In genomic region chr17:17865168-17865567, GRCm38 (mm10) we compare ENCODE assay signal across 35 mouse cellular contexts. TPM values are rescaled to one million over a fixed set of nuclear protein-coding genes. Genes with fewer than 3 reads are reported as not detected.
DNase-seq lines count a peak whose midpoint lies in the region; ATAC-seq and TF ChIP-seq lines count a peak whose summit lies in the region.
"Had no signal": no experiment of that assay in that cellular context is flagged by ENCODE, and none has a peak within 500 bp of the region (broad histone marks: within the 10 kb centered on the region; RNA-seq: fewer than 3 reads in every experiment).

No protein-coding gene starts in this region.

- no peak for TF ChIP-seq EP300 in lung, postnatal 0 days (IDR thresholded peaks at IDR 0.05)

- no peaks in the 10 kb centered on the region for H3K27me3 ChIP-seq in lung, postnatal 0 days (replicated peaks; ENCODE audit: insufficient read depth, low read length)
- H3K27me3 ChIP-seq in forebrain, embryonic 16.5 days (replicated peaks; ENCODE audit: control insufficient read depth, insufficient read depth, low read length) = no peaks in the 10 kb centered on the region
- H3K27me3 ChIP-seq: embryonic facial prominence, embryonic 12.5 days; forebrain, embryonic 12.5 days; hindbrain, embryonic 15.5 days; lung, embryonic 15.5 days; midbrain, embryonic 15.5 days had no signal

- TF ChIP-seq CTCF in lung, postnatal 0 days (IDR thresholded peaks at IDR 0.05) = no peak
- no peak for TF ChIP-seq CTCF in bone marrow macrophage, adult 2 months (IDR thresholded peaks at IDR 0.05; ENCODE audit: low read depth, low read length)

- no peak overlapping the region for H3K27ac ChIP-seq in lung, postnatal 0 days (ENCODE audit: low read length)
- peak overlapping the region; percentile 41 for H3K27ac ChIP-seq in bone marrow macrophage, adult 2 months (ENCODE audit: insufficient read depth, low read depth, low read length)
- 0 out of 2 replicates have a peak overlapping the region, but pooled peaks have one; percentile 17 for H3K27ac ChIP-seq in macrophage
- no peak overlapping the region for H3K27ac ChIP-seq in forebrain, embryonic 16.5 days (ENCODE audit: low read length)
- H3K27ac ChIP-seq: embryonic facial prominence, embryonic 12.5 days; forebrain, embryonic 12.5 days; heart, embryonic 10.5 days; hindbrain, embryonic 15.5 days; lung, embryonic 15.5 days; midbrain, embryonic 15.5 days had no signal

- ATAC-seq in lung, postnatal 0 days = no peak
- ATAC-seq in forebrain, embryonic 16.5 days = no peak
- ATAC-seq: activated CD4-positive, CD25-positive, alpha-beta regulatory T cell, adult 4 months; midbrain, embryonic 15.5 days had no signal

- peak; percentile 36 for DNase-seq in lung, postnatal 0 days (ENCODE audit: low spot score)
- no peak for DNase-seq in lung, postnatal 10 days
- no peak for DNase-seq in left cerebral cortex, postnatal 10 days (ENCODE audit: extremely low spot score in 1 of 2, low spot score in 2 of 2)
- no peak for DNase-seq in kidney, postnatal 25 days
- DNase-seq: adrenal gland, adult 8-10 months; cerebellum, adult 11 months; cerebellum, postnatal 10 days; gastrocnemius, postnatal 36 days; heart, postnatal 4 days; kidney, adult 8-10 months; kidney, postnatal 10 days; right cerebral cortex, adult 18-20 months; right cerebral cortex, postnatal 4 days; thymus, postnatal 14 days had no signal

- H3K9ac ChIP-seq in lung, postnatal 0 days (replicated peaks; ENCODE audit: low read depth) = no peak overlapping the region
- no peak overlapping the region for H3K9ac ChIP-seq in forebrain, embryonic 16.5 days (replicated peaks; ENCODE audit: low read depth, low read length)
- H3K9ac ChIP-seq: embryonic facial prominence, embryonic 12.5 days; forebrain, embryonic 12.5 days; hindbrain, embryonic 15.5 days; lung, embryonic 15.5 days; midbrain, embryonic 15.5 days had no signal

- no peaks in the 10 kb centered on the region for H3K4me1 ChIP-seq in lung, postnatal 0 days (ENCODE audit: insufficient read depth, low read depth, low read length)
- peaks cover 56% of the 10 kb centered on the region for H3K4me1 ChIP-seq in bone marrow macrophage, adult 2 months (ENCODE audit: control insufficient read depth, insufficient read depth, low read length)
- no peaks in the 10 kb centered on the region for H3K4me1 ChIP-seq in forebrain, embryonic 16.5 days (replicated peaks; ENCODE audit: control insufficient read depth, insufficient read depth, low read length)
- H3K4me1 ChIP-seq: embryonic facial prominence, embryonic 12.5 days; forebrain, embryonic 12.5 days; heart, embryonic 10.5 days; hindbrain, embryonic 15.5 days; lung, embryonic 15.5 days; midbrain, embryonic 15.5 days had no signal

- WGBS in lung, postnatal 0 days = 60% methylated on average over 2 of the region's 2 CpGs
- 54% methylated on average over 2 of the region's 2 CpGs for WGBS in macrophage (ENCODE audit: missing documents)
- 66% methylated on average over 2 of the region's 2 CpGs for WGBS in forebrain, embryonic 16.5 days

- no peaks in the 10 kb centered on the region for H3K79me2 ChIP-seq in macrophage (ENCODE audit: inconsistent target)

- intact Hi-C loops in left cerebral cortex, postnatal 10 days (cut with DNase I) = no loop called here

- TF ChIP-seq POLR2A in bone marrow macrophage, adult 2 months (IDR thresholded peaks at IDR 0.05; ENCODE audit: borderline replicate concordance, low read depth, low read length) = no peak

- H3K4me2 ChIP-seq in lung, postnatal 0 days (replicated peaks; ENCODE audit: low read depth, low read length) = no peak overlapping the region
- no peak overlapping the region for H3K4me2 ChIP-seq in forebrain, embryonic 16.5 days (ENCODE audit: low read length)
- H3K4me2 ChIP-seq: embryonic facial prominence, embryonic 12.5 days; forebrain, embryonic 12.5 days; hindbrain, embryonic 15.5 days; lung, embryonic 15.5 days; midbrain, embryonic 15.5 days had no signal

- H3K36me3 ChIP-seq in lung, postnatal 0 days (ENCODE audit: insufficient read depth, low read length) = no peaks in the 10 kb centered on the region
- H3K36me3 ChIP-seq in macrophage (ENCODE audit: inconsistent target) = no peaks in the 10 kb centered on the region
- no peaks in the 10 kb centered on the region; the same call in 1 of the 2 replicates for H3K36me3 ChIP-seq in forebrain, embryonic 16.5 days (ENCODE audit: control insufficient read depth, insufficient read depth)

- no peak overlapping the region for H3K4me3 ChIP-seq in lung, postnatal 0 days (ENCODE audit: low read depth, low read length)
- no peak overlapping the region for H3K4me3 ChIP-seq in bone marrow macrophage, adult 2 months (ENCODE audit: insufficient read depth, low read length)
- H3K4me3 ChIP-seq in macrophage (ENCODE audit: inconsistent target) = no peak overlapping the region
- no peak overlapping the region for H3K4me3 ChIP-seq in forebrain, embryonic 16.5 days (replicated peaks; ENCODE audit: low read length)
- H3K4me3 ChIP-seq: embryonic facial prominence, embryonic 12.5 days; forebrain, embryonic 12.5 days; heart, embryonic 10.5 days; hindbrain, embryonic 15.5 days; lung, embryonic 15.5 days; midbrain, embryonic 15.5 days had no signal

- no peaks in the 10 kb centered on the region for H3K9me3 ChIP-seq in lung, postnatal 0 days (ENCODE audit: low read length)
- H3K9me3 ChIP-seq in forebrain, embryonic 16.5 days (ENCODE audit: control insufficient read depth, low read length) = no peaks in the 10 kb centered on the region
- H3K9me3 ChIP-seq: embryonic facial prominence, embryonic 12.5 days; forebrain, embryonic 12.5 days; heart, embryonic 10.5 days; hindbrain, embryonic 15.5 days; lung, embryonic 15.5 days; midbrain, embryonic 15.5 days had no signal

RNA-seq across cellular contexts. Expression of gene Has1, which starts 10.2 kb away (rescaled TPM):
- polyA plus RNA-seq in lung, postnatal 0 days (2015; fragmentation: Nextera tagmentation; extraction: Ambion mirVana) = 1.9 and 2.4 TPM in 2 replicates
- not detected in 2 replicates for polyA plus RNA-seq in bone marrow macrophage, adult 2 months (2012; ENCODE audit: insufficient read depth, insufficient read length, missing spikeins)
- total RNA-seq in macrophage (2018; cell fraction: chromatin; rRNA removed) = not detected
- total RNA-seq in macrophage (2018; cell fraction: cytosol; rRNA removed) = under 1 TPM in 1 of 26 experiments, not detected in 25; 0.07 TPM
- total RNA-seq in macrophage (2018; cell fraction: nucleus; rRNA removed) = not detected
- polyA plus RNA-seq in macrophage (2018) = not detected in 3 replicates
- polyA plus RNA-seq in forebrain, embryonic 16.5 days (2015; fragmentation: Nextera tagmentation; extraction: Ambion mirVana) = 0.32 and 0.92 TPM in 2 replicates
- under 1 TPM; 0.20 to 0.64 TPM for total RNA-seq in left cerebral cortex, postnatal 10 days (2021)
- polyA plus RNA-seq: activated CD4-positive, CD25-positive, alpha-beta regulatory T cell, adult 4 months had no signal

RNA-seq across cellular contexts. Expression of gene Fpr1, which starts 18.6 kb away (rescaled TPM):
- polyA plus RNA-seq in lung, postnatal 0 days (2015; fragmentation: Nextera tagmentation; extraction: Ambion mirVana) = 13.7 and 14.9 TPM in 2 replicates
- 17.9 and 19.5 TPM in 2 replicates for polyA plus RNA-seq in bone marrow macrophage, adult 2 months (2012; ENCODE audit: insufficient read depth, insufficient read length, missing spikeins)
- total RNA-seq in macrophage (2018; cell fraction: chromatin; rRNA removed) = 10 to 100 TPM in 9 of 26 experiments, 1 to 10 TPM in 5, not detected in 12; 1.2 to 66.2 (median 17.9) TPM
- 100 to 1,000 TPM in 1 of 26 experiments, 10 to 100 TPM in 12, 1 to 10 TPM in 5, under 1 TPM in 8; 0.22 to 148 (median 21.1) TPM for total RNA-seq in macrophage (2018; cell fraction: cytosol; rRNA removed)
- 100 to 1,000 TPM in 4 of 26 experiments, 10 to 100 TPM in 9, 1 to 10 TPM in 7, under 1 TPM in 2, not detected in 4; 0.45 to 175 (median 38.1) TPM for total RNA-seq in macrophage (2018; cell fraction: nucleus; rRNA removed)
- 1.2 to 2.3 TPM (median 2.2 TPM) in 3 replicates for polyA plus RNA-seq in macrophage (2018)
- not detected in 2 replicates for polyA plus RNA-seq in forebrain, embryonic 16.5 days (2015; fragmentation: Nextera tagmentation; extraction: Ambion mirVana)
- total RNA-seq in left cerebral cortex, postnatal 10 days (2021) = not detected
- total RNA-seq: gastrocnemius, adult 18-20 months; gastrocnemius, postnatal 36 days; heart, postnatal 4 days; layer of hippocampus, adult 18-20 months; layer of hippocampus, postnatal 14 days; left cerebral cortex, postnatal 36 days had no signal
- polyA plus RNA-seq: brain, embryonic 14.5 days; C2C12; forebrain, embryonic 12.5 days; intestine, embryonic 14.5 days had no signal

RNA-seq across cellular contexts. Expression of gene Fpr2, which starts 22.5 kb away (rescaled TPM):
- polyA plus RNA-seq in lung, postnatal 0 days (2015; fragmentation: Nextera tagmentation; extraction: Ambion mirVana) = 12.6 and 15.4 TPM in 2 replicates
- polyA plus RNA-seq in bone marrow macrophage, adult 2 months (2012; ENCODE audit: insufficient read depth, insufficient read length, missing spikeins) = 54.1 and 56.6 TPM in 2 replicates
- total RNA-seq in macrophage (2018; cell fraction: chromatin; rRNA removed) = 100 to 1,000 TPM in 5 of 26 experiments, 10 to 100 TPM in 9, 1 to 10 TPM in 5, under 1 TPM in 1, not detected in 6; 0.90 to 166 (median 23.0) TPM
- 100 to 1,000 TPM in 1 of 26 experiments, 10 to 100 TPM in 12, 1 to 10 TPM in 7, under 1 TPM in 6; 0.42 to 112 (median 26.0) TPM for total RNA-seq in macrophage (2018; cell fraction: cytosol; rRNA removed)
- total RNA-seq in macrophage (2018; cell fraction: nucleus; rRNA removed) = 100 to 1,000 TPM in 9 of 26 experiments, 10 to 100 TPM in 8, 1 to 10 TPM in 8, not detected in 1; 1.5 to 475 (median 44.9) TPM
- polyA plus RNA-seq in macrophage (2018) = 1.1 to 6.3 TPM (median 2.6 TPM) in 3 replicates
- not detected in 2 replicates for polyA plus RNA-seq in forebrain, embryonic 16.5 days (2015; fragmentation: Nextera tagmentation; extraction: Ambion mirVana)
- total RNA-seq in left cerebral cortex, postnatal 10 days (2021) = not detected
- total RNA-seq: gastrocnemius, adult 18-20 months; gastrocnemius, postnatal 36 days; layer of hippocampus, adult 18-20 months; layer of hippocampus, postnatal 14 days; left cerebral cortex, postnatal 36 days had no signal
- polyA plus RNA-seq: C2C12; embryonic facial prominence, embryonic 12.5 days; forebrain, embryonic 12.5 days; heart, embryonic 10.5 days; hindbrain, embryonic 15.5 days; midbrain, embryonic 15.5 days; neural tube, embryonic 14.5 days; stomach, embryonic 14.5 days had no signal

RNA-seq across cellular contexts. Expression of gene Fpr3, which starts 22.5 kb away (rescaled TPM):
- polyA plus RNA-seq in lung, postnatal 0 days (2015; fragmentation: Nextera tagmentation; extraction: Ambion mirVana) = not detected in 2 replicates
- not detected in 2 replicates for polyA plus RNA-seq in bone marrow macrophage, adult 2 months (2012; ENCODE audit: insufficient read depth, insufficient read length, missing spikeins)
- total RNA-seq in macrophage (2018; cell fraction: chromatin; rRNA removed) = under 1 TPM in 1 of 26 experiments, not detected in 25; 0.59 TPM
- not detected for total RNA-seq in macrophage (2018; cell fraction: cytosol; rRNA removed)
- total RNA-seq in macrophage (2018; cell fraction: nucleus; rRNA removed) = under 1 TPM in 1 of 26 experiments, not detected in 25; 0.46 TPM
- polyA plus RNA-seq in macrophage (2018) = not detected in 3 replicates
- not detected in 2 replicates for polyA plus RNA-seq in forebrain, embryonic 16.5 days (2015; fragmentation: Nextera tagmentation; extraction: Ambion mirVana)
- not detected for total RNA-seq in left cerebral cortex, postnatal 10 days (2021)
- total RNA-seq: adrenal gland, adult 8-10 months; gastrocnemius, adult 18-20 months; gastrocnemius, postnatal 36 days; heart, postnatal 4 days; layer of hippocampus, adult 18-20 months; layer of hippocampus, postnatal 14 days; left cerebral cortex, postnatal 36 days had no signal
- polyA plus RNA-seq: brain, embryonic 14.5 days; C2C12; embryonic facial prominence, embryonic 12.5 days; forebrain, embryonic 12.5 days; heart, embryonic 10.5 days; heart, embryonic 16.5 days; hindbrain, embryonic 15.5 days; intestine, embryonic 14.5 days; limb, embryonic 14.5 days; lung, embryonic 15.5 days; midbrain, embryonic 15.5 days; neural tube, embryonic 14.5 days; stomach, embryonic 14.5 days had no signal

RNA-seq across cellular contexts. Expression of gene Spaca6, which starts 38.2 kb away (rescaled TPM):
- polyA plus RNA-seq in lung, postnatal 0 days (2015; fragmentation: Nextera tagmentation; extraction: Ambion mirVana) = 16.6 and 17.9 TPM in 2 replicates
- 110 and 127 TPM in 2 replicates for polyA plus RNA-seq in bone marrow macrophage, adult 2 months (2012; ENCODE audit: insufficient read depth, insufficient read length, missing spikeins)
- total RNA-seq in macrophage (2018; cell fraction: chromatin; rRNA removed) = 100 to 1,000 TPM in 7 of 26 experiments, 10 to 100 TPM in 19; 15.1 to 273 (median 57.3) TPM
- total RNA-seq in macrophage (2018; cell fraction: cytosol; rRNA removed) = 1 to 10 TPM in 23 of 26 experiments, under 1 TPM in 3; 0.82 to 7.7 (median 2.2) TPM
- 100 to 1,000 TPM in 7 of 26 experiments, 10 to 100 TPM in 19; 22.2 to 176 (median 70.3) TPM for total RNA-seq in macrophage (2018; cell fraction: nucleus; rRNA removed)
- 0.64 to 1.0 TPM (median 0.86 TPM) in 3 replicates for polyA plus RNA-seq in macrophage (2018)
- 19.0 and 30.7 TPM in 2 replicates for polyA plus RNA-seq in forebrain, embryonic 16.5 days (2015; fragmentation: Nextera tagmentation; extraction: Ambion mirVana)
- 10 to 100 TPM; 80.5 to 82.2 TPM for total RNA-seq in left cerebral cortex, postnatal 10 days (2021)

Comparison
In these comparisons a context has a peak if more than half of its experiments do, and no peak if none do; other contexts are left out.
1. H3K27ac ChIP-seq: peak in bone marrow macrophage, adult 2 months (single experiment) and macrophage (single experiment); none in lung, postnatal 0 days (single experiment) and forebrain, embryonic 16.5 days (single experiment).